Mouse (Mus musculus): Measurements from ENCODE around the gene Kcnj6. TPM values are rescaled to one million over a fixed set of nuclear protein-coding genes. Genes with fewer than 3 reads are reported as not detected.

The Kcnj6 gene
- polyA plus RNA-seq, 1 experiment, result not detected

- WGBS, result 10% methylated on average over 16 of the region's 16 CpGs
- DNase-seq (ENCODE audit: low read depth, low spot score), result no peak
Observed at GRCm38 (mm10) chr16:94788165-94788564, 209.3 kb downstream of the Kcnj6 start.

- WGBS, result 77% methylated on average over 5 of the region's 5 CpGs
- no peak for DNase-seq (ENCODE audit: low read depth, low spot score)
Observed at GRCm38 (mm10) chr16:94785873-94786272, 211.6 kb downstream of the Kcnj6 start.

- DNase-seq (ENCODE audit: low read depth, low spot score), result no peak
- WGBS, result 75% methylated on average over 7 of the region's 7 CpGs
Observed at GRCm38 (mm10) chr16:94783696-94784095, 213.8 kb downstream of the Kcnj6 start.

- 72% methylated on average over 24 of the region's 24 CpGs for WGBS
- DNase-seq (ENCODE audit: low read depth, low spot score), result no peak
Observed at GRCm38 (mm10) chr16:94782110-94782946, 215.2 kb downstream of the Kcnj6 start.

- WGBS, result 71% methylated on average over 5 of the region's 5 CpGs
- DNase-seq (ENCODE audit: low read depth, low spot score), result no peak
Observed at GRCm38 (mm10) chr16:94773928-94774327, 223.6 kb downstream of the Kcnj6 start.

DNA sequence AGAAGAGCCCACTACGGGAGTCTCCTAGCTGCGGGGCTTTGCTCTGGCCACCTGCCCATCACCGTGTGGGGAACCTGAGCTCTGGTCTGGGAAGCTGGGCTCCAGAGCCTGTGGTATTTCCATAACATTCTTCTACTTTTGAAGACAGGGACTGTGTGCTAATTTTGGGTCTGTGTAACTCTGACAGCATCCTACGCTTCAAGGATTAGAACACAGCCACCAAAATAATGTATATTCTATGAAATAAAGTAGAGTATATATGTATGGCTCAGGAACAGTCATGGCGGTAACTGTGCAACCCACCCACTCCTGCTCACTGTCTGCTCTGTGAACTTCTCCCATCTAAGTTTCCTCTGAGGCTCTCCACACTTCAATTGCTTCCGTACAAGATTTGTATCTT is 229.9 kb downstream of the Kcnj6 start:
- no peak for DNase-seq (ENCODE audit: low read depth, low spot score)
- 78% methylated on average over 6 of the region's 6 CpGs for WGBS

- no peak for DNase-seq (ENCODE audit: low read depth, low spot score)
- WGBS, result 44% methylated on average over 8 of the region's 8 CpGs
Observed at GRCm38 (mm10) chr16:94765129-94765528, 232.4 kb downstream of the Kcnj6 start.

- DNase-seq (ENCODE audit: low read depth, low spot score), result no peak
- 46% methylated on average over 9 of the region's 11 CpGs for WGBS
Observed at GRCm38 (mm10) chr16:94760732-94761131, 236.8 kb downstream of the Kcnj6 start.

- DNase-seq (ENCODE audit: low read depth, low spot score), result no peak
- 87% methylated on average over 5 of the region's 5 CpGs for WGBS
Observed at GRCm38 (mm10) chr16:94759761-94760160, 237.7 kb downstream of the Kcnj6 start.

GRCm38 (mm10) chr16:94758606-94759005 is 238.9 kb downstream of the Kcnj6 start:
- no peak for DNase-seq (ENCODE audit: low read depth, low spot score)
- 35% methylated on average over 3 of the region's 3 CpGs for WGBS

DNA sequence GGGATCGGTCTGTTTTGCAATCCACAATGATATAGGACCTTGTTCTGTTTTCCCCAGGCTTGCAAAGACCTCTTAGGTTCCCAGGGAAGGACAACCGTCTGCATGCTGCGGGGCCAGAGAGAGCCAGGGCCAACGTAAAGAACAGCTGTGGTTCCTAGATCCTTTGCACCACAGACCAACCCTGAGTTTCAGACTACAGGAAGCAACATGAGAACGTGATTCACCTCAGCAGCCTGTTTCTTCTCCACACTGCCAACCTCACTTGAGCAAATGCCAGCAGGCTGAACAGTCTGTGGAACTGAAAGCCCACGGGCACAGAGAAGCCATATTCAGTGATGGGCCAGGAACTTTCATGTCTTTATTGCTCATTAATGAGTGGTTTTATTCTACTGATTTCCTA is 241.1 kb downstream of the Kcnj6 start:
- no peak for DNase-seq (ENCODE audit: low read depth, low spot score)
- WGBS, result 64% methylated on average over 6 of the region's 6 CpGs

- 83% methylated on average over 1 of the region's 1 CpGs for WGBS
- no peak for DNase-seq (ENCODE audit: low read depth, low spot score)
Observed at GRCm38 (mm10) chr16:94753453-94753852, 244.0 kb downstream of the Kcnj6 start.

GRCm38 (mm10) chr16:94752781-94753180 is 244.7 kb downstream of the Kcnj6 start:
- WGBS, result 51% methylated on average over 10 of the region's 10 CpGs
- DNase-seq (ENCODE audit: low read depth, low spot score), result no peak

DNA sequence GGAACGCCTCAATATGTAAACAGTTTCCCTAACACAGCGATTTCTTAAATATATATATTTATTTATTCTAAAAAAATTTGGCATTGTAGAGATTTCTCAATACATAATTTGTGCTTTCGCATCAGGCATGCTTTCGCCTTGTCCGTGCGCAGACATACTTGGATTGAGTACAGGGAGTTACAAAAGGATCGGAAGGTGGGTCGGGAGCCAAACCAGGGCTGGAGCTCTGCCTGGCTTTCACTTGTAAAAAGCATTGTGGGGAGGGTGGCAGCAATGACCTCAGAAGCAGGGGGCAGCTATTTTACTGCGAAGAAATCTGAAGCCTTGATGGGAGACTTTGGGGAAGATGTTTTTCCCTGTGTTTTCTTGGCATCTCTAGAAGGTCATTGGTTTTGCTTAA is 252.5 kb downstream of the Kcnj6 start:
- no peak for DNase-seq (ENCODE audit: low read depth, low spot score)
- 75% methylated on average over 9 of the region's 9 CpGs for WGBS

DNA sequence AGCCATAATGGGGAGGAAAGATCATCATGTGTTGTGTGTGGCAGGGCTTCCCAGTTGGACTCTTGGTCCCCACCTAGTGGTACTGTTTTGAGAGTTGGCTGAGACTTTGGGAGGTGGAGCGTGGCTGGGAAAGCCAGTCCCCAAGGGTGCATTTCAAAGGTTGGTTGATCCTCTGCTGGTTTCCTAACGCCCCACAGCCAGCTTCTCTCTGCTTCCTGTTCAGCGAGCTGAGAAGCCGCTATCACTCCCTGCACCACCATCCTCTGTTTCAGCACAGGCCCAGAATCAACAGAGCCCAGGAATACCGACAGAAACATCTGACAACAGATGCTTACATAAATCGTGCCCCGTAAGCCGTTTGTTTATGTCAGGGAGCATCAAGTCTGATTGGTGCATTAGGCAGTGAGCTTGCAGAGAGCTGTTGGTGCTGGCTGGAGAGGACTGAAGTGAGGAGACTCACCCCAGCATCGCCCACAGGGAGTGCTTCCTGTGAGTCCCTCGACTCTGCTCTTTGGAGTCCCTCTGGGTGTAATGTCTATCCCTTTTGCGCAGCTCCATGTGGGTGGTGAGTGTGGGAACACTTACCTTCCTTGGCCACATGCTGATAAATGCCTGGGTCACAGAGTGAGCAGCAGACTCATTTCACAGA is 253.5 kb downstream of the Kcnj6 start:
- 7% methylated on average over 11 of the region's 11 CpGs for WGBS
- DNase-seq (ENCODE audit: low read depth, low spot score), result no peak

DNA sequence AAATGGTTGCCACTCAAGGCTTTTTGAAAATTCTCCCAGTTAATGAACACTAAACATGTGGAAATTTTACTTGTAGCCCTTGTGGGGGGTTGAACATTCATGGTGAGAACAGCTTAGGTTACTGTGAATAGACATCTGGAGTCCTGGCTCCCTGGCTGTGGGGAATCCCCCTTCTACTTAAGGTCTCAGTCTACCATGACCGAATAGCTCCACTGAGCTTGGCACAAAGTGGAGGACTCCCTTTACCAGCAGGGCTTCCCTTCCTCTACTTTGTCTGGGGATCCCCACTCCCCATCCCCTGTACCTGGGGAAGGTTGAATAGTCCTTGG is 260.2 kb downstream of the Kcnj6 start:
- DNase-seq (ENCODE audit: low read depth, low spot score), result no peak
- WGBS, result 85% methylated on average over 1 of the region's 1 CpGs

GRCm38 (mm10) chr16:94736462-94737358 is 260.8 kb downstream of the Kcnj6 start:
- DNase-seq (ENCODE audit: low read depth, low spot score), result no peak

DNA sequence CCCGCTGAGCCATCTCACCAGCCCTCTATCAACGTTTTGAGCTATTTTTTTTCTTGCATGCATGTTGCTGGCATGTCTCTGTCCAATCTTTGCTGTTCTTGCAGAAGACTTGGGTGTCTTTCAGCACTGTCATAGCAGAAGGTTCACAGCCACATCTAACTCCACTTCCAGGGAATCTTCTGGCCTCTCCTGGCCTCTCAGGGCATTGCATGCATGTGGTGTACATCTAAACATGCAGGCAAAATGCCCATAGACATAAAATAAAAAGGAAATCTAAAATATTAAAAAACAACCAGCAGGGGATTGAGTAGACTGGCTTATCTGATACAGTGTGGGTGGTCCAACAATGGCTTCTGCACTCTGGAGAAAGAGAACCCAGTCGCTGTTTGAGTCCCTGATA is 262.0 kb downstream of the Kcnj6 start:
- WGBS, result 67% methylated on average over 3 of the region's 3 CpGs
- DNase-seq (ENCODE audit: low read depth, low spot score), result no peak

More at GRCm38 (mm10) chr16:94736462-94737358, 260.8 kb downstream of the Kcnj6 start:
- 80% methylated on average over 8 of the region's 8 CpGs for WGBS

- WGBS, result 37% methylated on average over 12 of the region's 12 CpGs
- no peak for DNase-seq (ENCODE audit: low read depth, low spot score)
Observed at GRCm38 (mm10) chr16:94731027-94731426, 266.5 kb downstream of the Kcnj6 start.

DNA sequence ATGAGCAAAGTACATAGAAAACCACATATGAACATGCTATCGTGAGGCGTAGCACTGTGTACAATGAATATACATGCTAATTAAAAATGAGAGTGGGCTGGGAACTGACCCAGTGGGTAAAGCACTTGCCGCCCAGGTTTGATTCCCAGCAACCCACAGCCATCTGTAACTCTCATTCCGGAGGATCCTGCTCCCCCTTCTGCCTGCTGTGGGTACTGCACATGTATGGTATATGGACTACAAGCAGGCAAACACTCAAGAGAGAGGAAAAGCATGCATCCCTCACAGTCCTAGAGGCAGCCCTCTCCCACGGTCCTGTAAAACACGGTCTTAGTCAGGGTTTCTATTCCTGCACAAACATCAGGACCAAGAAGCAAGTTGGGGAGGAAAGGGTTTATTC is 268.3 kb downstream of the Kcnj6 start:
- WGBS, result 84% methylated on average over 6 of the region's 6 CpGs

More for the DNA sequence above, 268.3 kb downstream of the Kcnj6 start:
- no peak for DNase-seq (ENCODE audit: low read depth, low spot score)

All from large intestine, adult 2 months (tissue).